Mouse (Mus musculus): Measurements from ENCODE around the gene Eif4g3.

Eif4g3 gene

GRCm38 (mm10) chr4:138104967-138105366, 112.1 kb downstream of the Eif4g3 start:
- DNase-seq: no peak

GRCm38 (mm10) chr4:138107441-138108409, 114.9 kb downstream of the Eif4g3 start:
- peak; percentile 71 to 88 for DNase-seq

GRCm38 (mm10) chr4:138108541-138108940, 115.7 kb downstream of the Eif4g3 start:
- peak; percentile 43 to 52 for DNase-seq

GRCm38 (mm10) chr4:138109332-138109731, 116.5 kb downstream of the Eif4g3 start:
- DNase-seq: peak; percentile 74 to 78

GRCm38 (mm10) chr4:138111858-138112257, 119.0 kb downstream of the Eif4g3 start:
- DNase-seq: peak; percentile 13 to 23

- DNase-seq: peak in 1 of 2 experiments; percentile 34
Observed at GRCm38 (mm10) chr4:138119740-138120139, 126.9 kb downstream of the Eif4g3 start.

GRCm38 (mm10) chr4:138124046-138124445, 131.2 kb downstream of the Eif4g3 start:
- no peak for DNase-seq

GRCm38 (mm10) chr4:138127371-138127770, 134.5 kb downstream of the Eif4g3 start:
- DNase-seq: no peak

- DNase-seq: no peak
Observed at GRCm38 (mm10) chr4:138127781-138128180, 135.0 kb downstream of the Eif4g3 start.

- DNase-seq: no peak
Observed at GRCm38 (mm10) chr4:138130149-138130548, 137.3 kb downstream of the Eif4g3 start.

GRCm38 (mm10) chr4:138131226-138131625, 138.4 kb downstream of the Eif4g3 start:
- DNase-seq: peak; percentile 26 to 37

- DNase-seq: no peak
Observed at GRCm38 (mm10) chr4:138131716-138132115, 138.9 kb downstream of the Eif4g3 start.

- DNase-seq: no peak
Observed at GRCm38 (mm10) chr4:138133360-138133759, 140.5 kb downstream of the Eif4g3 start.

- no peak for DNase-seq
Observed at GRCm38 (mm10) chr4:138137336-138137735, 144.5 kb downstream of the Eif4g3 start.

GRCm38 (mm10) chr4:138137804-138138203, 145.0 kb downstream of the Eif4g3 start:
- no peak for DNase-seq

GRCm38 (mm10) chr4:138138219-138138618, 145.4 kb downstream of the Eif4g3 start:
- no peak for DNase-seq

- DNase-seq: no peak
Observed at GRCm38 (mm10) chr4:138141358-138141757, 148.5 kb downstream of the Eif4g3 start.

- no peak for DNase-seq
Observed at GRCm38 (mm10) chr4:138147176-138147575, 154.4 kb downstream of the Eif4g3 start.

GRCm38 (mm10) chr4:138149977-138150376, 157.2 kb downstream of the Eif4g3 start:
- no peak for DNase-seq

GRCm38 (mm10) chr4:138151226-138151625, 158.4 kb downstream of the Eif4g3 start:
- DNase-seq: peak; percentile 27 to 64

GRCm38 (mm10) chr4:138153980-138154379, 161.2 kb downstream of the Eif4g3 start:
- DNase-seq: peak; percentile 26 to 72

GRCm38 (mm10) chr4:138160918-138161317, 168.1 kb downstream of the Eif4g3 start:
- DNase-seq: no peak

GRCm38 (mm10) chr4:138161550-138161949, 168.7 kb downstream of the Eif4g3 start:
- no peak for DNase-seq

GRCm38 (mm10) chr4:138163836-138164235, 171.0 kb downstream of the Eif4g3 start:
- no peak for DNase-seq
